Mouse (Mus musculus): ENCODE results near the gene Sf3a2. TPM values are rescaled to one million over a fixed set of nuclear protein-coding genes. Genes with fewer than 3 reads are reported as not detected.
A peak's percentile ranks its signal among the peaks of the same experiment; 100 is the strongest.

The Sf3a2 gene
- polyA plus RNA-seq, 1 experiment: 34.5 TPM

GRCm38 (mm10) chr10:80802996-80803395 lies 5.0 kb downstream of the Sf3a2 start:
- Histone ChIP-seq H3K4me1 (ENCODE audit: control insufficient read depth, insufficient read depth, low read length) (peaks cover 2% of the 10 kb centered on the region; the same call in 1 of the 2 replicates), H3K27ac (ENCODE audit: control insufficient read depth, insufficient read depth, low read depth, low read length, poor library complexity) (no peak overlapping the region), H3K4me3 (replicated peaks; ENCODE audit: control insufficient read depth, low read depth, low read length) (no peak overlapping the region)
- WGBS: 87% methylated on average over 3 of the region's 3 CpGs
- TF ChIP-seq CTCF (IDR thresholded peaks at IDR 0.05; ENCODE audit: control insufficient read depth, insufficient read depth, low read length): no peak
- TF ChIP-seq POLR2A (IDR thresholded peaks at IDR 0.05; ENCODE audit: borderline replicate concordance, control insufficient read depth, low read depth, low read length): no peak

- H3K4me1 ChIP-seq (ENCODE audit: control insufficient read depth, insufficient read depth, low read length): peaks cover under 1% of the 10 kb centered on the region; the same call in 1 of the 2 replicates
- no peak for TF ChIP-seq CTCF (IDR thresholded peaks at IDR 0.05; ENCODE audit: control insufficient read depth, insufficient read depth, low read length)
- TF ChIP-seq POLR2A (IDR thresholded peaks at IDR 0.05; ENCODE audit: borderline replicate concordance, control insufficient read depth, low read depth, low read length): no peak
- WGBS: 88% methylated on average over 2 of the region's 2 CpGs
- no peak overlapping the region for H3K4me3 ChIP-seq (replicated peaks; ENCODE audit: control insufficient read depth, low read depth, low read length)
- no peak overlapping the region for H3K27ac ChIP-seq (ENCODE audit: control insufficient read depth, insufficient read depth, low read depth, low read length, poor library complexity)
Observed at GRCm38 (mm10) chr10:80804340-80804739, 6.3 kb downstream of the Sf3a2 start.

- no peak within 1 kb of the TSS for H3K27ac ChIP-seq (ENCODE audit: control insufficient read depth, insufficient read depth, low read depth, low read length, poor library complexity)
Observed at GRCm38 (mm10) chr10:80804916-80805315, 6.9 kb downstream of the Sf3a2 start, which contains the start of gene Amh. TSS of gene Amh (plus strand) at chr10:80805243.

DNA sequence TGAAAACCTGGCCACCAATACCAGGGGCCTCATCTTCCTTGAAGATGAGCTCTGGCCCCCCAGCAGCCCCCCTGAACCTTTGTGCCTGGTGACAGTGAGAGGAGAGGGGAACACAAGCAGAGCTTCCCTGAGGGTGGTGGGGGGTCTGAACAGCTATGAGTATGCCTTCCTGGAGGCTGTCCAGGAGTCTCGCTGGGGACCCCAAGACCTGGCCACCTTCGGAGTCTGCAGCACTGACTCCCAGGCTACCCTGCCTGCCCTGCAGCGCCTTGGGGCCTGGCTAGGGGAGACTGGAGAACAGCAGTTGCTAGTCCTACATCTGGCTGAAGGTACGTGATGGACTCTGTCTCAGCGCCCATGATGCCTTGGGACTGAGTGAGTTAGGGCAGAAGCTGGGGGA lies 7.3 kb downstream of the Sf3a2 start:
- Histone ChIP-seq H3K4me3 (replicated peaks; ENCODE audit: control insufficient read depth, low read depth, low read length) (no peak overlapping the region), H3K4me1 (ENCODE audit: control insufficient read depth, insufficient read depth, low read length) (no peaks in the 10 kb centered on the region), H3K27ac (ENCODE audit: control insufficient read depth, insufficient read depth, low read depth, low read length, poor library complexity) (no peak overlapping the region)
- TF ChIP-seq POLR2A (IDR thresholded peaks at IDR 0.05; ENCODE audit: borderline replicate concordance, control insufficient read depth, low read depth, low read length): no peak
- no peak for TF ChIP-seq CTCF (IDR thresholded peaks at IDR 0.05; ENCODE audit: control insufficient read depth, insufficient read depth, low read length)
- 95% methylated on average over 5 of the region's 5 CpGs for WGBS

More at GRCm38 (mm10) chr10:80804916-80805315, 6.9 kb downstream of the Sf3a2 start, which contains the start of gene Amh:
- no peak for TF ChIP-seq POLR2A (IDR thresholded peaks at IDR 0.05; ENCODE audit: borderline replicate concordance, control insufficient read depth, low read depth, low read length)
- TF ChIP-seq CTCF (IDR thresholded peaks at IDR 0.05; ENCODE audit: control insufficient read depth, insufficient read depth, low read length): no peak
- no peaks in the 10 kb centered on the region for H3K4me1 ChIP-seq (ENCODE audit: control insufficient read depth, insufficient read depth, low read length)
- WGBS: 81% methylated on average over 6 of the region's 6 CpGs
- no peak within 1 kb of the TSS for H3K4me3 ChIP-seq (replicated peaks; ENCODE audit: control insufficient read depth, low read depth, low read length)

- H3K4me3 ChIP-seq (replicated peaks; ENCODE audit: control insufficient read depth, low read depth, low read length): no peak overlapping the region
- no peak for TF ChIP-seq POLR2A (IDR thresholded peaks at IDR 0.05; ENCODE audit: borderline replicate concordance, control insufficient read depth, low read depth, low read length)
- TF ChIP-seq CTCF (IDR thresholded peaks at IDR 0.05; ENCODE audit: control insufficient read depth, insufficient read depth, low read length): peak; percentile 61
- H3K4me1 ChIP-seq (ENCODE audit: control insufficient read depth, insufficient read depth, low read length): no peaks in the 10 kb centered on the region
- 7% methylated on average over 3 of the region's 3 CpGs for WGBS
- no peak overlapping the region for H3K27ac ChIP-seq (ENCODE audit: control insufficient read depth, insufficient read depth, low read depth, low read length, poor library complexity)
Observed at GRCm38 (mm10) chr10:80805925-80806324, 7.9 kb downstream of the Sf3a2 start.

DNA sequence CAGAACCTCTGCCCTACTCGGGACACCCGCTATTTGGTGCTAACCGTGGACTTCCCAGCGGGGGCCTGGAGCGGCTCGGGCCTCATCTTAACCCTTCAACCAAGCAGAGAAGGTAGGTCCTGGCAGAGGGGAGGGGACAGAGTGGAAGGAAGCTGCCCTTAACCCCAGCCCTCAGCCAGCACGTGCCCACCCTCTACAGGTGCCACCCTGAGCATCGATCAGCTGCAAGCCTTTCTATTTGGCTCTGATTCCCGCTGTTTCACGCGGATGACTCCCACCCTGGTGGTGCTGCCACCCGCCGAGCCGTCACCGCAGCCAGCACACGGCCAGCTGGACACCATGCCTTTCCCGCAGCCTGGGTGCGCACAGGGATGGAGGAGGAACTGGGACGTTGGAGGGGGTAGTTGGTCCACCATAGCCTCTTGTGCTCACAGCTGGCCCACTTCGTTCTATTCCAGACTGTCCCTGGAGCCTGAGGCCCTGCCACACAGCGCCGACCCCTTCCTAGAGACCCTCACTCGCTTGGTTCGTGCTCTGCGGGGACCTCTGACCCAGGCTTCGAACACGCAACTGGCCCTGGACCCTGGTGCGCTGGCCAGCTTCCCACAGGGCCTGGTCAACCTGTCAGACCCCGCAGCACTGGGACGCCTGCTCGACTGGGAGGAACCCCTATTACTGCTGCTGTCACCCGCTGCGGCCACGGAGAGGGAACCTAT lies 8.5 kb downstream of the Sf3a2 start:
- WGBS: 56% methylated on average over 34 of the region's 34 CpGs
- H3K27ac ChIP-seq (ENCODE audit: control insufficient read depth, insufficient read depth, low read depth, low read length, poor library complexity): no peak overlapping the region
- H3K4me1 ChIP-seq (ENCODE audit: control insufficient read depth, insufficient read depth, low read length): no peaks in the 10 kb centered on the region
- TF ChIP-seq CTCF (IDR thresholded peaks at IDR 0.05; ENCODE audit: control insufficient read depth, insufficient read depth, low read length) (no peak), POLR2A (IDR thresholded peaks at IDR 0.05; ENCODE audit: borderline replicate concordance, control insufficient read depth, low read depth, low read length) (no peak)
- no peak overlapping the region for H3K4me3 ChIP-seq (replicated peaks; ENCODE audit: control insufficient read depth, low read depth, low read length)

DNA sequence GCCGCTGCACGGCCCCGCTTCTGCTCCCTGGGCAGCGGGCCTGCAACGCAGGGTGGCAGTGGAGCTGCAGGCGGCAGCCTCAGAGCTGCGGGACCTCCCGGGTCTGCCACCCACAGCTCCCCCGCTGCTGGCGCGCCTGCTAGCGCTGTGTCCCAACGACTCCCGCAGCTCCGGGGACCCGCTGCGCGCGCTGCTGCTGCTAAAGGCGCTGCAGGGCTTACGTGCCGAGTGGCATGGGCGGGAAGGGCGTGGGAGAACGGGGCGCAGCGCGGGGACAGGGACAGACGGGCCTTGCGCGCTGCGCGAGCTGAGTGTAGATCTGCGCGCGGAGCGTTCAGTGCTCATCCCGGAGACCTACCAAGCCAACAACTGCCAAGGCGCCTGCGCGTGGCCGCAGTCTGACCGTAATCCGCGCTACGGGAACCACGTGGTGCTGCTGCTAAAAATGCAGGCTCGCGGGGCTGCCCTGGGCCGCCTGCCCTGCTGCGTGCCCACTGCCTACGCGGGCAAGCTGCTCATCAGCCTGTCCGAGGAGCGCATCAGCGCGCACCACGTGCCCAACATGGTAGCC lies 9.1 kb downstream of the Sf3a2 start:
- WGBS: 2% methylated on average over 58 of the region's 58 CpGs
- Histone ChIP-seq H3K4me3 (replicated peaks; ENCODE audit: control insufficient read depth, low read depth, low read length) (peak overlapping the region; percentile 15), H3K27ac (ENCODE audit: control insufficient read depth, insufficient read depth, low read depth, low read length, poor library complexity) (no peak overlapping the region; the same call in 1 of the 2 replicates), H3K4me1 (ENCODE audit: control insufficient read depth, insufficient read depth, low read length) (no peaks in the 10 kb centered on the region)
- TF ChIP-seq POLR2A (IDR thresholded peaks at IDR 0.05; ENCODE audit: borderline replicate concordance, control insufficient read depth, low read depth, low read length) (no peak; the same call in 1 of the 2 replicates), CTCF (IDR thresholded peaks at IDR 0.05; ENCODE audit: control insufficient read depth, insufficient read depth, low read length) (no peak)

GRCm38 (mm10) chr10:80808099-80808984 lies 10.3 kb downstream of the Sf3a2 start:
- TF ChIP-seq POLR2A (IDR thresholded peaks at IDR 0.05; ENCODE audit: borderline replicate concordance, control insufficient read depth, low read depth, low read length) (no peak), CTCF (IDR thresholded peaks at IDR 0.05; ENCODE audit: control insufficient read depth, insufficient read depth, low read length) (no peak)
- Histone ChIP-seq H3K27ac (ENCODE audit: control insufficient read depth, insufficient read depth, low read depth, low read length, poor library complexity) (no peak overlapping the region), H3K4me3 (replicated peaks; ENCODE audit: control insufficient read depth, low read depth, low read length) (no peak overlapping the region), H3K4me1 (ENCODE audit: control insufficient read depth, insufficient read depth, low read length) (no peaks in the 10 kb centered on the region)
- 24% methylated on average over 40 of the region's 40 CpGs for WGBS

Data from bone marrow, adult 2 months (tissue).